Mouse (Mus musculus) ES-E14 (cell line): Measurements from ENCODE around the gene Tnfrsf17. TPM values are rescaled to one million over a fixed set of nuclear protein-coding genes. Genes with fewer than 3 reads are reported as not detected.
"Not testable (repeated sequence)": the region's sequence is repeated elsewhere in the genome, so short reads cannot be mapped to it uniquely, and the experiment has no call there.

Source experiments
- DNase-seq: peaks from one replicate; pipeline ENCODE4 v3.0.0-alpha.2; 2013; ENCODE audit warnings: low read depth, low spot score
- H3K27ac ChIP-seq: 2 replicates; pipeline ENCODE4 v1.5.1; 2012; ENCODE audit warnings: low read depth, mild to moderate bottlenecking, low read length, moderate library complexity, mixed read lengths; ENCODE audit not compliant: poor library complexity, insufficient read depth, severe bottlenecking
- H3K36me3 ChIP-seq: 2 replicates; pipeline ENCODE4 v1.6.1; 2012; ENCODE audit warnings: mild to moderate bottlenecking, low read length, moderate library complexity, mixed read lengths; ENCODE audit not compliant: control insufficient read depth, poor library complexity, insufficient read depth, severe bottlenecking
- H3K4me1 ChIP-seq, 2 experiments: fragments of 150-350 bp in 1 of 2; sonication (generic) in 1 of 2; 2 replicates each; pipeline ENCODE4 v1.6.1; 2012; ENCODE audit warnings: low read length in 2 of 2, mild to moderate bottlenecking in 1 of 2, mixed read lengths in 1 of 2; ENCODE audit not compliant: control insufficient read depth in 2 of 2, insufficient read depth in 2 of 2, poor library complexity in 1 of 2
- H3K4me3 ChIP-seq, 2 experiments: fragments of 150-350 bp in 1 of 2; sonication (generic) in 1 of 2; 2 replicates each; pipeline ENCODE4 v1.5.1; 2012; ENCODE audit warnings: low read length in 2 of 2, low read depth in 1 of 2, mild to moderate bottlenecking in 1 of 2, mixed read lengths in 1 of 2; ENCODE audit not compliant: insufficient read depth in 1 of 2, poor library complexity in 1 of 2, severe bottlenecking in 1 of 2
- H3K9ac ChIP-seq: 2 replicates; pipeline ENCODE4 v1.6.1; 2012; ENCODE audit warnings: low read depth, mild to moderate bottlenecking, low read length, mixed read lengths; ENCODE audit not compliant: poor library complexity, insufficient read depth, severe bottlenecking
- H3K9me3 ChIP-seq: fragments of 150-350 bp; sonication (generic); 2 replicates; pipeline ENCODE4 v1.6.1; 2012; ENCODE audit warnings: low read depth, mild to moderate bottlenecking, low read length; ENCODE audit not compliant: control insufficient read depth, insufficient read depth
- CHD2 ChIP-seq: IDR thresholded peaks from 2 replicates; pipeline ENCODE4 v1.6.1; 2014; ENCODE audit warnings: mild to moderate bottlenecking, low read depth, low read length, inconsistent platforms
- MAFK ChIP-seq: IDR thresholded peaks from 2 replicates; pipeline ENCODE4 v1.6.1; 2014; ENCODE audit warnings: mild to moderate bottlenecking, low read depth, low read length, inconsistent platforms; ENCODE audit not compliant: insufficient read depth
- ZC3H11A ChIP-seq: IDR thresholded peaks from 2 replicates; pipeline ENCODE4 v1.6.1; 2012; ENCODE audit warnings: low read depth, mild to moderate bottlenecking, inconsistent platforms, low read length, borderline replicate concordance
- ZNF384 ChIP-seq: IDR thresholded peaks from 2 replicates; pipeline ENCODE4 v1.6.1; 2012; ENCODE audit warnings: low read depth, low read length, inconsistent platforms
- in situ Hi-C, 2 experiments: fragments of 600-800 bp; cut with MboI; formaldehyde crosslinking; loops; one replicate each; pipeline ENCODE4 v1.15.1; 2025; ENCODE audit warnings: low sequenced_read_pairs in 2 of 2, inconsistent platforms in 1 of 2; ENCODE audit not compliant: unreplicated experiment in 2 of 2
- total RNA-seq: library from RNA; depleted of rRNA; stranded (reverse); fragments of 300-350 nt; gene quantifications from 2 replicates; pipeline ENCODE4 v1.2.3, GENCODE M21; 2012

Tnfrsf17 gene
- total RNA-seq, 1 experiment: 0.45 TPM

DNA sequence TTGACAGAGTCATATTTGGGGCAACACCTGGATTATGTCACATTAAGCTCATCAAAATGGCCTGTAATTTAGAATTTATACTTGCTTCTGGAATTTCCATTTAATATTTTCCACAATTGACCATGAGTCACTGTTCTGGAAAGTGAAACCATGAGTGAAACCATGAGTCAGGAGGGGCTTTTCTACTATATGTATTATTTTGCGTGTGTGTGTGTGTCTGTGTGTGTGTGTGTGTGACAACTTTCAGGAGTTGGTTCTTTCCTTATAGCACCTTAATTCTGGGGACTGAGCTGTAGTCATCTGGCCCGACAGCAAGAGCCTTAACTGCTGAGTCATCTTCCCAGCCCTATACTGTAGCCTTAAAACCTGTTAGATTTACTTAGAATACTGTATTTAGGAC is 27.7 kb upstream of the Tnfrsf17 start:
- TF ChIP-seq ZNF384: no peak
- 0 out of 2 replicates have a peak, but pooled peaks have one; percentile 42 for TF ChIP-seq MAFK
- H3K27ac ChIP-seq: no peak overlapping the region
- H3K9ac ChIP-seq: no peak overlapping the region
- H3K4me1 ChIP-seq: peaks cover 0 to 2% of the 10 kb centered on the region in 2 experiments; a peak in 1 of 4 replicates
- no peak for DNase-seq
- peaks cover 3% of the 10 kb centered on the region; the same call in 1 of the 2 replicates for H3K36me3 ChIP-seq
- H3K4me3 ChIP-seq: no peak overlapping the region
- in situ Hi-C loops: no loop called here
- no peaks in the 10 kb centered on the region for H3K9me3 ChIP-seq

DNA sequence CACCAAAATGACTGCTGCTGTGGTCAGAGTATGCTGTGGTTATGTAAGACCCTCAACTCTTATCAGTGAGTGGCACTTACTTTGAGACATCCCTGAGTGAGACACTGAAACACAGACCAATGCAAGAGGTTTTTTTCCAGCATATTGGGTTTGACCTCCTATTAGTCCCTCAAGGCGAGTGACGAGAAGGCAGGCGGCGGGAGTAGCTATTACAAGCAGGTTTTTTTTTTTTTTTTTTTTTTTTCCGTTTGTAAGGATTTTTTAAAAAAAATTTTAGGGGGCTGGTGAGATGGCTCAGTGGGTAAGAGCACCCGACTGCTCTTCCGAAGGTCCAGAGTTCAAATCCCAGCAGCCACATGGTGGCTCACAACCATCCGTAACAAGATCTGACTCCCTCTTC is 24.7 kb upstream of the Tnfrsf17 start:
- peak; percentile 84 for TF ChIP-seq ZNF384
- H3K36me3 ChIP-seq, H3K9ac ChIP-seq, H3K4me3 ChIP-seq, DNase-seq, H3K9me3 ChIP-seq, H3K4me1 ChIP-seq, in situ Hi-C loops, H3K27ac ChIP-seq: not testable (repeated sequence)

DNA sequence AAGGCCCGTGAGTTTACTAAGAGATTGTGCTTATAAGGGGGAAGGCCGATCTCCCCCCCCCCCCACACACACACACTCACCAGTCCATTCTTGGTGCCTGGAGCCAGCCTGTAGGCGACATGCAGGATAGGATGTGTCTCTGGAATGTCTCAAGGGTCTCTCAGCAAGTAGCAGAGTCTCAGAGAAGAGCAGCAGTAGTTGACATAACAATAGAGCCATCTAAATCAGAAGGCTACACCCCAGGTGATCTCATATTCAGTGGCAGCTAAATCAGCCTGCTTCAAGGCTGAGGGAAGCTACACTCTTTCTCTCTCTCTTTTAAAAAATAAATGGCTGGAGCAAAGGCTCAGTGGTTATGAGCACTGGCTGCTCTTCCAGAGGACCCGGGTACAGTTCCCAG is 18.0 kb upstream of the Tnfrsf17 start:
- peak overlapping the region; percentile 93 for H3K27ac ChIP-seq
- H3K9me3 ChIP-seq, H3K36me3 ChIP-seq, in situ Hi-C loops, H3K4me1 ChIP-seq, DNase-seq: not testable (repeated sequence)
- peak overlapping the region in 1 of 2 experiments; percentile 46; a peak in 2 of 4 replicates for H3K4me3 ChIP-seq
- 0 out of 2 replicates have a peak, but pooled peaks have one; percentile 30 for TF ChIP-seq CHD2
- H3K9ac ChIP-seq: peak overlapping the region; percentile 62

DNA sequence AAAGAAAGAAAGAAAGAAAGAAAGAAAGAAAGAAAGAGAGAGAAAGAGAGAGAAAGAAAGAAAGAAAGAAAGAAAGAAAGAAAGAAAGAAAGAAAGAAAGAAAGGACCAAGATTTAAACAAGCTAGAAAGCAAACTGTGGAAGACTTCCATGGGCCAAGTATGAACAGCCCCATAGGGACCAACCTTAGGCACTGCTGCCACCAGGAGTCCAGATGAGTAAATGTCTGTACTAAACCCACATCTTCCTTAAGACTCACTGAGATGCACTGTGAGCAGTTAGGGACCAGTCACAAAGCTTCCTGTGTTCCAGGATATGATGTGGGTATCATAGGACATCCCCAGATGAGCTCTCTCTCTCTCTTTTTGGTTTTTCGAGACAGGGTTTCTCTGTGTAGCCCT is 15.9 kb upstream of the Tnfrsf17 start:
- H3K27ac ChIP-seq, H3K9ac ChIP-seq, H3K4me3 ChIP-seq, in situ Hi-C loops, H3K4me1 ChIP-seq, H3K9me3 ChIP-seq, DNase-seq, H3K36me3 ChIP-seq: not testable (repeated sequence)
- peak; percentile 58; the same call in 1 of the 2 replicates for TF ChIP-seq ZC3H11A

DNA sequence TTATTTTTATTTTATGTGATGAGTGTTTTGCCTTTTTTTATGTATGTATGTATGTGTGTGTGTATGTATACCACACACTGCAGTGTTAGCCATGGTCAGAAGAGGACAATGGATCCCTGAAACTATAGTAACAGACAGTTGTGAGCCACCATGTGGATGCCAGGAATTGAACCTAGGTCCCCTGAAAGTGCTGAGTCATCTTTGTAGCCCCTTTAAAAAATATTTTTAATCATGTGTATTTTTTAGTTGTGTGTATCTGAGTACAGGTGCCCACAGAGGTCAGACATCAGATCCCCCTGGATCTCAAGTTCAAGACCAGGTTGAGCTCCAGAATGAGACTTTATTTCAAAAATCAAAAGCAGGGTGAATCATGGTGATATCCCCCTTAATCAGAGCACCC is 9.9 kb upstream of the Tnfrsf17 start:
- Histone ChIP-seq H3K4me1 (peaks cover 0 to 5% of the 10 kb centered on the region in 2 experiments; a peak in 1 of 4 replicates), H3K4me3 (no peak overlapping the region), H3K36me3 (no peaks in the 10 kb centered on the region), H3K9ac (no peak overlapping the region), H3K27ac (no peak overlapping the region), H3K9me3 (no peaks in the 10 kb centered on the region)
- in situ Hi-C loops: no loop called here
- TF ChIP-seq ZC3H11A (no peak), MAFK (peak; percentile 86), ZNF384 (no peak)
- DNase-seq: no peak
